Mouse (Mus musculus): ENCODE measurements around the gene Map3k5. TPM values are rescaled to one million over a fixed set of nuclear protein-coding genes. Genes with fewer than 3 reads are reported as not detected.

The Map3k5 gene
- total and polyA plus RNA-seq, 3 experiments: 0.35 to 0.97 TPM; not detected in 1

DNA sequence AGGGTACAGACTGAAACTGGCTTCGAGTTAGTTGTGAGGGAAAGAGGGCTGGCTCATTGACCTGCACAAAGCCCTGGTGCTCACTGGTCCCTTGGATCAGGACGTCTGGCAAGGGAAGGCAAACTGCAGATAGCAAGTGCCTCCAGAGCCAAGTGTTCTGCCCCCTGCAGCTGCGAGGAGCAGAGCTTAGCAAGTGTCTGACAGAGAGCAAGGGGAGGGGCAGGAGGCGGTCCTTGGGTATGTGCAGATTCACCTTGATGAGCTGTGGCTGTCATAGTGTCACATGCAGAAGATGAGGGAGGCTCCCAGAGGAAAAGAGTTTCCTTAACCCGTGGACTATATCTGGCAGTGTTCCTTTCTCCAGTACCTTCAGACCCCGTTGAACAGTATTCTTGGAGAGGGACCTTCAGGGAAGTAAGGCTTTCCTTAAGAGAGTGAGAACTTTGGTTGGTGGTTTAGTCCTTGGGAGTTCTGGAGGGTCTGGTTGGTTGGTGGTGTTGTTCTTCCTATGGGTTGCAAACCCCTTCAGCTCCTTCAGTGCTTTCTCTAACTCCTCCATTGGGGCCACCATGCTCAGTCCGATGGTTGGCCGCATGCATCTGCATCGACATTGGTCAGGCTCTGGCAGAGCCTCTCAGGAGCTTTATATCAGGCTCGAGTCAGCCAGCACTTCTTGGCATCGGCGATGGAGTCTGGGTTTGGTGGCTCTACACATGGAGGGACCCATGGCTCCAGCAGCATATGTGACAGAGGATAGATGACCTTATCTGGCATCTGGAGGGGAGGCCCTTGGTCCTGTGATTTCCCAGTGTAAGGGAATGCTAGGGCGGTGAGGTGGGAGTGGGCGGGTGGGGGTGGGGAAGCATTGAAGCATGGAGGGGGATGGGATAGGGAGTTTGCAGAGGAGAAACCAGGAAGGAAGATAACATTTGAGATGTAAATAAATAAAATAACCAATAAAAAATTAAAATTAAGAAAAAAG, 60.5 kb downstream of the Map3k5 start:
- no peak overlapping the region for H3K4me3 ChIP-seq (ENCODE audit: control insufficient read depth in 1 of 2, insufficient read depth in 1 of 2, low read depth in 2 of 2, low read length in 2 of 2)
- no peak for DNase-seq (ENCODE audit: low read depth, low spot score)
- H3K79me2 ChIP-seq (ENCODE audit: control insufficient read depth, insufficient read depth, low read length, poor library complexity): no peaks in the 10 kb centered on the region
- no peaks in the 10 kb centered on the region for H3K9me3 ChIP-seq (replicated peaks; ENCODE audit: insufficient read depth, low read length)
- H3K27ac ChIP-seq (ENCODE audit: control insufficient read depth, low read depth, low read length): no peak overlapping the region
- H3K9ac ChIP-seq (ENCODE audit: control insufficient read depth, low read depth, low read length, poor library complexity, severe bottlenecking): no peak overlapping the region
- H3K4me1 ChIP-seq (ENCODE audit: control insufficient read depth in 1 of 2, insufficient read depth in 2 of 2, low read length in 2 of 2): no peaks in the 10 kb centered on the region
- H3K27me3 ChIP-seq (ENCODE audit: control insufficient read depth in 1 of 2, insufficient read depth in 2 of 2, low read length in 2 of 2): no peaks in the 10 kb centered on the region
- TF ChIP-seq ZNF384 (IDR thresholded peaks at IDR 0.05; ENCODE audit: low read depth, low read length) (no peak), CHD1 (IDR thresholded peaks at IDR 0.05; ENCODE audit: low read depth, low read length) (no peak), UBTF (IDR thresholded peaks at IDR 0.05; ENCODE audit: borderline replicate concordance, insufficient read depth, low read depth, low read length) (no peak), TAL1 (IDR thresholded peaks at IDR 0.05; ENCODE audit: low read length) (no peak), ZKSCAN1 (IDR thresholded peaks at IDR 0.05; ENCODE audit: low read depth, low read length) (no peak), BHLHE40 (IDR thresholded peaks at IDR 0.05; ENCODE audit: borderline replicate concordance, low read depth, low read length) (no peak), ELF1 (IDR thresholded peaks at IDR 0.05; ENCODE audit: low read depth, low read length) (no peak), POLR2AphosphoS2 (IDR thresholded peaks at IDR 0.05; ENCODE audit: low read length) (no peak), ZC3H11A (IDR thresholded peaks at IDR 0.05; ENCODE audit: low read depth, low read length) (no peak), MAX (IDR thresholded peaks at IDR 0.05; ENCODE audit: low read length) (no peak)
- H3K36me3 ChIP-seq (ENCODE audit: control insufficient read depth in 1 of 2, insufficient read depth in 2 of 2, low read length in 2 of 2): no peaks in the 10 kb centered on the region

DNA sequence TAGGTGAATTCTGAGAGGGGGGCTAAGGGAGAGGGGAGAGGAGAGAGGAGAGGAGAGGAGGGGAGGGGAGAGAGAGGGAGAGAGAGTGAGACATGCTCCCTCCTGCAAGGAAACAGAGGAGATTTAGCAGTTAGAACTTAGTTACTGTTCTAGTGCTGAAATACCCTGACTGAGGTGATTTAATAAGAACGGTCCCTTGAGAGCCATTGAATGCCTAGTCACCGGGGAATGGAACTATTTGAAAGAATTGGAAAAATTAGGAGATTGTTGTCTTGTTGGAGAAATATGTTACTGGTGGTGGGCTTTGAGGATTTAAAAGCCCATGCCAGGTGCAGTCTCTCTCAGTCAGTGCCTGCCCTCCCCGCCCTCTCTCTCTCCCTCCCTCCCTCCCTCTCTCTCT, 61.9 kb downstream of the Map3k5 start:
- no peak overlapping the region for H3K27ac ChIP-seq (ENCODE audit: control insufficient read depth, low read depth, low read length)
- H3K9ac ChIP-seq (ENCODE audit: control insufficient read depth, low read depth, low read length, poor library complexity, severe bottlenecking): no peak overlapping the region
- H3K9me3 ChIP-seq (replicated peaks; ENCODE audit: insufficient read depth, low read length): no peaks in the 10 kb centered on the region
- H3K4me1 ChIP-seq (ENCODE audit: control insufficient read depth in 1 of 2, insufficient read depth in 2 of 2, low read length in 2 of 2): no peaks in the 10 kb centered on the region
- H3K27me3 ChIP-seq (ENCODE audit: control insufficient read depth in 1 of 2, insufficient read depth in 2 of 2, low read length in 2 of 2): no peaks in the 10 kb centered on the region
- no peak for TF ChIP-seq SIN3A (IDR thresholded peaks at IDR 0.05; ENCODE audit: low read length)
- TF ChIP-seq NRF1 (IDR thresholded peaks at IDR 0.05; ENCODE audit: insufficient read depth, low read depth, low read length, poor library complexity, severe bottlenecking): no peak
- TF ChIP-seq USF1 (IDR thresholded peaks at IDR 0.05; ENCODE audit: low read depth, low read length): no peak
- no peak for TF ChIP-seq RAD21 (IDR thresholded peaks at IDR 0.05; ENCODE audit: low read depth, low read length)
- no peak for TF ChIP-seq ZC3H11A (IDR thresholded peaks at IDR 0.05; ENCODE audit: low read depth, low read length)
- TF ChIP-seq TBP (IDR thresholded peaks at IDR 0.05; ENCODE audit: low read depth, low read length): no peak
- TF ChIP-seq ETS1 (IDR thresholded peaks at IDR 0.05; ENCODE audit: low read depth, low read length): no peak
- TF ChIP-seq POLR2AphosphoS5 (IDR thresholded peaks at IDR 0.05; ENCODE audit: borderline replicate concordance, low read depth, low read length): no peak
- TF ChIP-seq KAT2A (conservative IDR thresholded peaks at IDR 0.05; ENCODE audit: low read depth, low read length): no peak
- TF ChIP-seq GATA1 (IDR thresholded peaks at IDR 0.05; ENCODE audit: low read depth, low read length): no peak
- TF ChIP-seq BHLHE40 (IDR thresholded peaks at IDR 0.05; ENCODE audit: borderline replicate concordance, low read depth, low read length): no peak
- DNase-seq (ENCODE audit: low read depth, low spot score): no peak
- H3K4me3 ChIP-seq (ENCODE audit: control insufficient read depth in 1 of 2, insufficient read depth in 1 of 2, low read depth in 2 of 2, low read length in 2 of 2): no peak overlapping the region
- H3K79me2 ChIP-seq (ENCODE audit: control insufficient read depth, insufficient read depth, low read length, poor library complexity): no peaks in the 10 kb centered on the region
- no peaks in the 10 kb centered on the region for H3K36me3 ChIP-seq (ENCODE audit: control insufficient read depth in 1 of 2, insufficient read depth in 2 of 2, low read length in 2 of 2)
